Mouse (Mus musculus) neutrophil, adult 5-6 weeks (primary cell): Measurements from ENCODE around the gene Stn1. TPM values are rescaled to one million over a fixed set of nuclear protein-coding genes. Genes with fewer than 3 reads are reported as not detected.

Experiments used
- ATAC-seq: fragments of 151-379, 151-347 bp; 2 replicates; pipeline ENCODE4 v1.8.0; 2017; ENCODE audit warnings: mild to moderate bottlenecking, moderate TSS enrichment; ENCODE audit not compliant: insufficient number of reproducible peaks, poor library complexity, low FRiP score, severe bottlenecking; ENCODE audit errors: extremely low read depth
- total RNA-seq: library from RNA; stranded (forward); fragments of 200-1000 nt; gene quantifications from 2 replicates; pipeline ENCODE4 v1.2.3, GENCODE M21; 2017

Gene Stn1
- total RNA-seq, 1 experiment from 2014 or later = 25.0 TPM

DNA sequence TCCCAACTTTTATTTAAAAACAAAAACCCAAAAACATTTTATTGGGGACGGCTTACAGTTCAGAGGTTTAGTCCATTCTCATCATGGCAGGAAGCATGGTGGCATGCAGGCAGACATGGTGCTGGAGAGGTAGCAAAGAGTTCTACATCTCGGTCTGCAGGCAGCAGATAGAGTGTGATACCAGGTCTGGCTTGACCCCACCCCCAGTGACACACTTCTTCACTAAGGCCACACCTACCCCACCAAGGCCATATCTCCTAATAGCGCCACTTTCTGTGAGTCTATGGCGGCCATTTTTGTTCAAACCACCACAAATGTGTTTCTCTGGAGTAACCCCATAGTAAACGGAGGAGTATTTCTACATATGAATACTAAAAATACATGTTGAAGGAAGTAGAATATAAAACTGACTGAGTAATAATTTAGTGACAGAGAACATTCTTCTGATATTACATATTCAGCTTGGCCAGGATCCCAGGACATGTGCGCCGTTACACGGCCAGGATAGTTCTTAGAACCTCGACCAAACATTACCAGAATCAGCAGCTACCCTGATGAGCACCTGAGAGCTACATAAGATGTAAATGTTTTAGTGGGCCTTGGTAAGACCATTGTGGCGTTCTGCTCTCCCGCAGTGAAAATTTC lies 11.2 kb upstream of the Stn1 start:
- ATAC-seq = no peak

DNA sequence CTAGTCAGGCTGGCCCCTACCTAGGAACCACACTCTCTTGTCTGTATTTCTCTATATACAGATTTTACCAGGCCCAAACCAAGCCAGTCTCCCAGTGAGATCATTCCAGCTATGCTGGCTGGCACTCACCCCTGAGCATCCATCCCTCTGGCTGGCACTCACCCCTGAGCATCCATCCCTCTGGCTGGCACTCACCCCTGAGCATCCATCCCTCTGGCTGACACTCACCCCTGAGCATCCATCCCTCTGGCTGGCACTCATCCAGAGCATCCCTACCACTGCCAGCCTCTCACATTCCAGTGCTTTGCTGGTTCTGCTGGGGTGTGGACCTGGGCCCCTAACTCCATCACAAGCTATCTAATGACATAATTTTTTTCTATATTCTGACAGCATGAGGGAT lies 8.2 kb upstream of the Stn1 start:
- ATAC-seq = no peak

DNA sequence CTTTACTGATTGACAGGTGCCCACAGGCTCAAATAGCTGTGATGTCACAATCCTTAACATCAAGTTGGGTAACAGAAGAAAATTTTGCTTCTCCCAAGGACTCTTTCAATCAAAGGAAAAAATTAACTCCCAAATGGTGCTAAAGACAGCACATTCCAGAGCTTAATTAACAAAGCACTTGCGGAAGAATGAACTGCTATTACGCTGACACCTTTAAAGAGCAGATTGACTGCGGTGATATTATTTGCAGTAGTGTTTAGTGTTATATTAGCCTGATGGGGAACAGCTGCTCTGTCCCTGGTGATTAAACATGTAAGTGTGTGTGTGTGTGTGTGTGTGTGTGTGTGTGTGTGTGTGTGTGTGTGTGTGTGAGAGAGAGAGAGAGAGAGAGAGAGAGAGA lies 7.7 kb upstream of the Stn1 start:
- ATAC-seq = no peak

DNA sequence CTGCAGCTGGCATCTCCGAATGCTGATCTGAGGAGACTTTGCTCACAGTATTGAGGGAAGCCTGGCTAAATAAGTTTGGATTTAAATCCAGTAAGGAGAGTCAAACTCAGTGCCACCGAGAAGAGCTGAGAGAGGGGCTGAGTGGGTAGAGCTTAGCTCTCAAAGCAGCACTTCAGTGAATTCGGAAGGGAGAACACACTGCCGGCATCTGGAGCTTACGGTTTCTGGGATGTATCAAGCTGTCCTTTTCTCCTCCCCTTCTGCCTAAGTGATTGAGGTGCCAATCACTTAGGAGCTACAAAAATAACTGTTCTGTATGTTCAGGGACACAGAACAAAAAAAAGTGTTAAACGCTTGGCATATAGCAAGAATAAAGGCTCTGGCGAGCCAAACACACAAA lies 5.1 kb upstream of the Stn1 start:
- no peak for ATAC-seq

DNA sequence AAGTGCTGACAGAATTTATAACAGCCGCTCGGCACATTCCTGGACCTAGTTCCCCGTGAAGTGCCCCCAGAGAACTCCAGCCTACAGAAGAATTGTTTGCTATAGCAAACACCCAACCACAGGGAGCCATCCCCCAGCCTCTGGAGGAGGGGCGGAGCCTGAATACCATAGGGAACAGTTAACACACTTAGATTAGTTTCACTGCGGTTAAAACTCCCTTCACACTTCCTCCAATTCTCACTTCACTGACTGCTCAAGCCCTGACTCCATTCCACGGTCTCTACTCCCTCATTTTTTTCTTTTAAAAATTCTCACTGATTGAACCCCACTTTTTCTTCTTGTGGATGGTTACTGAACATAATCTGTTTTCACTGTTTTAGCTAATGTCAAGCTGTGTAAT lies 1.5 kb upstream of the Stn1 start:
- peak; percentile 24; the same call in 1 of the 2 replicates for ATAC-seq

DNA sequence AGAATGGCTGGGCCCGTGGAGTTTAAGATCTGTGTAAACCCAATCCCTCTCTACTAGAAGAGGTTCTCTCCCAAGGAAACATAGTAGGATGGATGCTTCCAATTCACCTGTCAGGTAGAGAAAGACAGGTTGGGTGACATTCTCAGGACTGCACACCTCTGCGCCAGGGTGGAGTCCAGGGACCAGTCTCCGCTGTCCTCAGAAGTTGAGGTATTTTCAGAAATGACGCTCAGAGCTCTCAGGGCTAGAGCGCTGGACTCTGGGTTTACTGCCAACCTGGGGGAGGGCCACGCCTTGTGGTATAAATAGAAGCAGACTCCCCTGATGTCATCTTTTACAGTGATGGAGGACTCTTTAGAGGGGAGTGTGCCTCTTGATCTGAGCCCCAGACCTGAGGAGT lies 572 bp upstream of the Stn1 start:
- ATAC-seq = no peak

DNA sequence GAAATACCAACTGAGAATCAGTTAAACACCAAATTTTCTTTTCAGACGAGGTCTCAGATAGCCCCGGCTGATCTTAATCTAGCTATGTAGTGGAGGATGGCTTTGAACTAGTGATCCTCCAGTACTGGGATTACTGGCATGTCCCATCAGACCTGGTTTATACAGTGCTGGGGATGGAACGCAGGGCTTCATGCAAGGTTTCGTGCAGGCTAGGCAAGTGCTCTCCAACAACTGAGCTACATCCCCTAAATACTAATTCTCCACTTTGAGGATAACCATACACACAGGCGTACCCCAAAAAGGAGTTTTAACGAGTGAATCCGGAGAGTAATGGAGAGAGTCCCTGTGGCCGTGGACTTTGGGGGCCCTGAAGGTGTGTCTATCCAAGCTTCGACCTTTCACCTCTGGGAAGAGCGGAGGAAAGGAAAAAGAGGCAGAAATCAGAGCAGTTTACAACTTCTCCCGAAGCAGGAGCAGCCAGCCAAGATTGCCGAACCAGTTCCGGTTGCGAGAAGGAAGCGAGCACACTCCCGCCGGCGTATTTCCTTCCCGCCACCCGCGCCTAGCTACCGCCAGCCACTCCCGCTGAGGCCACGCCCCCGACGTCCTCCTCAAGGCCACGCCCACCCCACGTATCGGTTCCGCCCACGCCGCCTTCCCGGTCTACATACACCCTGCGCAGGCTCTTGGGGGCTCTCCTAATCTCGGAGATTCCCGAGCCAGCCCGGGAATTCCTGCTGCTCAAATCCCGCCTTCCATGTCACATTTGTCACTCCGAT lies 597 bp downstream of the Stn1 start:
- ATAC-seq = peak; percentile 92

DNA sequence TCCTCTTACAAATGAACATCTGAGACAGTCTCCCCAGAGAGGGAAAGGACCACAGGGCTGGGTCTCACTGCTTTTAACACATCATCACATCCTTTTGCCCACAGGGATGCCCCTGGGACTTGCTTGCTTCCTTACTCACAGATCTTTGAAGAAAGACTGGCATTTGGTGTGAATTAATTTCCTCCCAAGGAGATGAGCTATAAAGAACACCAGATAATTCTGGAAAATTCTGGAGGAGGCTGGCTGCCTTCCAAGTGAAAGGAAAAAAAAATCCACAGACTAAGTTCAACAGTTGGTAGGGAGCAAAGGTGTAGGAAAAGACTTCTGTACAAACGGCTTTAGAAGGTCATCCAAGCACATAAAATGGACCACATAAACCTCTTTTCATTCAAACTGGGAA lies 3.2 kb downstream of the Stn1 start:
- no peak for ATAC-seq

DNA sequence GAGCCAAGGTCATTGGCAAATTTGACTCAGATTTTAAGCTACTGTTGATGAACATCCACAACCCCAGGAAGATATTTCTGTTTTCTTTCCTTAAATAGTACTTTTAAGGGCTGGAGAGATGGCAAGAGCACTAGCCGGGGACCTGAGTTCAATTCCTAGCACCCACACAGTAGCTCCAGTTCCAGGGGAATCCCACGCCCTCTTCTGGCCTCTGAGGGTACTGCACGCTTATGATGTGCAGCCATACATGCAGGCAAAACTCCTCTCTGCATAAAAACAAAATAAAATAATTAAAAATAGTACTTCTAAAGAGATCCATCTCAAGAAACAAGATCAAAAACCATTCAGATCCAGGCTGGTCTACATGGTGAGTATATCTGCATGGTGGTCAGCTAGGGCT lies 4.9 kb downstream of the Stn1 start:
- no peak for ATAC-seq

DNA sequence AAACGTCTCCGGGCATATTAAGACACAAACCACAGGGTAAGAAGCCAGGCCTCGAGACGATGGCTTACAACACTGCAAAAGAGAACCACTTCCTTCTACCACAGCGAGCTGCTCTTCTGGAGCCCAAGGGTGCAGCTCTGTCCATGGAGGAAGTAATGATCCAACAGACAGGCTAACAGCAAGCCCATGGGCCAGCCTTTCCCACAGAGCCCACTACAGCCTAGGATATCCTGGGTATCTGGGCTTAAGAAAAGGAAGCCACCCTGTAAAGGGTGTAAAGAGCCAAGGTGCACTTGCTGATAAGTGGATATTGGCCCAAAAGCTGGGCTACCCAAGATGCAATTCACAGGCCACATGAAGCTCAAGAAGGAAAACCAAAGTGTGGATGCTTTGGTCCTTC lies 6.0 kb downstream of the Stn1 start:
- peak; percentile 54; the same call in 1 of the 2 replicates for ATAC-seq

DNA sequence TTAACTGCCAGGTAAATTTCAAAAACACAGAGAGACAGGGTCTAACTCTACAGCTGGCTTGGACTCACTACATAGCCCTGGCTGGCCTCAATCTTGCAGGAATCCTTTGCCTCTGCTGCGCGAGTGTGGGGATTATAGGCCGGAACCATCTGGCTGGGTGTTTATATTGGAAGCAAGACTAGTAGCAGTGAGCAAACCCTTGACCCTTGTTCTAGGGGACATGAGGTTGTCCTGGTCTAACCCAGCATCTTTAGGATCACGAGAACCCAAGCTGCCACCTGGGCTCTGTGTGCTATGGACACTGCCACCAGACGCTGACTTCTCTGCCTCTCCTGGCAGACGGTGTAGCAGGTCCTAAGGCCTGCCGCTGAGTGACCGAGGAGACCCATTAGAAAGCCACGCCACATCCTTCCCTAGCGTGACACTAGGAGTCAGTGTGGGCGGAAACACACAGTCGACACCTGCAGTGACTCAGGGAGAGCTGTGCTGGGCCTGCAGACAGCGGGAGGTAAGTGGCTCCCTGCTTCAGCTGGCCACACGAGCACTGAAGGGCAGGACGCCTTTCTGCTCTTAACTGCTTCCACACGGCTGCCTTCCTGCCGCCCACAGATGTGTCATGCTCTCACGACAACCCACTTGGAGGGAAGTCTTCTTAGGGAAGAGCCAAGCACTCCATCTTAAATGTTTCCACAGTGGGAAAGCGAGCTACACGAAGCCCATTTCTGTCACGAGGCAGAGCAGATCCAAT lies 10.9 kb downstream of the Stn1 start:
- ATAC-seq = peak; percentile 38; the same call in 1 of the 2 replicates

DNA sequence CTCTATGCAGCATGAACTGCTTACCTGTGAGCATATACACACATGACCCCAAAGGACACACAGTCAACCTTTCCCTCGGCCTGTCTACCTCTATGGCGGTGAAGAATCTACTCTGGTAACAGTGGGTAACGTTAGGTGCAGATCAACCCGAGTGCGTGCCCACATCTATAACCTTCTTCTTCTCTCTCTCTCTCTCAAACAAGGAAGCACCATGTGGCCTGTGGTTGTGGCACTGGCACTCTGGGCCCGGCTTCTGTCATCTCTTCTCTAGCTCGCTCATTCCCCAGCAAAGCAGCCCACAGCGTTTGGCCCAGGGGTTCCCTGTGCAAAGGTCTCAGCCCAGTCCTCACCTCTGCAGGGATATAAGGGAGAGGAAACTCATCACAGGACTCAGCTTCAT lies 12.4 kb downstream of the Stn1 start:
- ATAC-seq = 0 out of 2 replicates have a peak, but pooled peaks have one; percentile 10

DNA sequence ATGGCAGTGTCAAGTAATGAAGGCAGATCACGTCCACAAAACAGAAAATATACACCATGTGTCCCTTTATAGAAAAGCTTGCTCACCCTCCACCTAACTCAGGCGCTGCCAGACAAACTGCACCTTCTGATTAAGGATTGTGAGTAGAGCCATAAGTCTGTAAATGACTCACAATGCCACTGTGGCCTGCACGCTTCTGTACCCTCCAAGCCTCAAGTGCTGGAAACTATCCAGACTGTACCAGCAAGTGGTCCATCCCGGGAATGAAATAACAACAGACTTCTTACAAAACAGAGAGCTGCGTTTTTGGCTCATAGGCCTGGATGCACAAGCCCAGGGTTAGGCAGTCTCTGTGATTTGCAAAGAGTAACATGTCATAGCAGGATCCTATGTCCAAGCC lies 15.9 kb downstream of the Stn1 start:
- ATAC-seq = no peak

DNA sequence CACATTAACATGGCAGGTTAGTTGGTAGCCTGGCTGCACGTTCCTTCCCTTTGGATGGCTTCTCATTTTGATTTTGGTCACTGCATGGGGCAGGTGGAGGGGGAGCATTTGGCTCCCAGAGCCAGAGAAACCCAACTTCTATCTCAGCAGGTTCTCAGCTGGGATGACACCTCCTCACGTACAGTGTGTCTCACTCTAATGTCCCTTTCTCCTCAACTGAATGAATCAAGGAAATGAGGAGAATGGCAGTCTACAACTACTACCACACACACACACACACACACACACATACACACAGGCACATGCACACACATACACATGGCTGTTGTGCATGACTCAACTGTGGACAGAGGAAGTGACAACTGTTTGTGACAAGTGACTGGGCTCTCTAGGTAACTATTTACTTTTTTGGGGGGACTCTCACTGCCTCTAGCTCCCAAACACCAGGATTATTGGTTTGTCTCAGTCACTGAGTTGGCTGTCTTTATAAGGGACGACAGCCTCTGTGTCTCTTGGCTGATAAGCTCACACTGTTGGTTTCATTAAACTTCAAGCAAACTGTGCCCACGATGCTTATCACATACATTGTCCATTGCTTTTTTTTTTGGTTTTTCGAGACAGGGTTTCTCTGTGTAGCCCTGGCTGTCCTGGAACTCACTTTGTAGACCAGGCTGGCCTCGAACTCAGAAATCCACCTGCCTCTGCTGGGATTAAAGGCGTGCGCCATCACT lies 18.0 kb downstream of the Stn1 start:
- ATAC-seq = 0 out of 2 replicates have a peak, but pooled peaks have one; percentile 41

DNA sequence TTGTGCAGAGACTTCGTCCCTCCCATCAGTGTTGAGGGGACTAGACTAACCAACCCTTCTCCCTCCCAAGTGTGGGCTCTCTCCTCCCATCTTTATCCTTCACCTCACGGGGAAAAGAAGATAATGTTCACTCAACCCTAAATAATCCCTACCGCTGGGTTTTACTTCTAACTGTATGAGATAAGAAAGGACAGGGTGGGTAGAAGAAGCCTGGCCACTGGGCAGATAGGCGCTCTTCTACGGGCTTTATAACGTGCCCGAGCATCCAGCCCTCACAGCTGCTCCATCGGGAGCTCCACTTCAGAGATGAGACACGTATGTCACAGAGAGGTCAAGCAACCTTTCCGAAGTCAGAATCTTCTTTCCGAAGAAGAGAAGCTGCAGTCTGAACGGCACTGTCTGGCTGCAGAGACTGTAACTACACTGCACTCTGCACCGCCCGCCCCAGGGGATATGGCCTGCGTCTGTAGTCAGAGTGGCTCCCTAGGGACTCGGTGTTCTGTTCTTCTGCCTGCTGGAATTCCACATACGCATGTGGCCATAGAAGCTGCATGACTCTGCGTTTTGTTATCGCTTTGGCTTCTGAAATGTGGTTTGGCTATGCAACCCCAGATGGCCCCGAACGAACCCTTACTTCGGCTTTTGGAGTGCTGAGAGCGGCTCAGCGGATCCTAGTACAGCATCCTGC lies 18.7 kb downstream of the Stn1 start:
- ATAC-seq = no peak

DNA sequence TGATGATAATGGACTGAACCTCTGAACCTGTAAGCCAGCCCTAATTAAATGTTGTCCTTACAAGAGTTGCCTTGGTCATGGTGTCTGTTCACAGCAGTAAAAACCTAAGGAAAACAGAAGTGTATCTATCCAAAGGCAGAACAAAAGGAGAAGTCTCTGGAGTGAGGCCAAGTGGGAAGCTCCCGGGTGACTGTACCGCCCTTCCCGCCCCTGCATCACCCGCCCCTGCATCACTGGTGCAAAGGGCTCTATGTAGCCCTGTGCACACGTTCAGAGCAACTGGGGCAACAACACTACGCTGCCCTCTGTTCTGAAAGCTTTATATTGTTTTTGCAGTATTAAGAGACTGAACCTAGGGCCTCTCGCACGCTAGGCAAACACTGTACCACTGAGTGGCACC lies 19.7 kb downstream of the Stn1 start:
- ATAC-seq = no peak

DNA sequence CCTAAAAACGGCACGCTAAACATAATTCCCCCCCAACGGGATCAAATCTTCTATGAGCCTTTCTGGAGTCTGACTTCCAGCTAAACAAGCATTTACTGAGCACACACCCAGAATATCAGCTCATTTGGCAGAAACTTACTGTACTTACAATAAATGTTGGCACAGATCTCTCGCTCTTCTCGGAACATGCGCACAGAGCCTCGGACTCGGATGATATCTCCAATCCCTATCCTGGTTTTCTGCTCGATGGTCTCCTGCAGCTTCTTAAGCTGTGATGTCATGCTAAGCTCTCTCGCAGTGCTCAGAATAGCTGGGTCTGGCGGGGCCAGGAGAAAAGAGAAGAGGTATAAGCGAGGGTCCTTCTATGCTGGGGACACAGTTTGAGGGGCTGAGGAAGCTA lies 20.4 kb downstream of the Stn1 start:
- ATAC-seq = no peak

DNA sequence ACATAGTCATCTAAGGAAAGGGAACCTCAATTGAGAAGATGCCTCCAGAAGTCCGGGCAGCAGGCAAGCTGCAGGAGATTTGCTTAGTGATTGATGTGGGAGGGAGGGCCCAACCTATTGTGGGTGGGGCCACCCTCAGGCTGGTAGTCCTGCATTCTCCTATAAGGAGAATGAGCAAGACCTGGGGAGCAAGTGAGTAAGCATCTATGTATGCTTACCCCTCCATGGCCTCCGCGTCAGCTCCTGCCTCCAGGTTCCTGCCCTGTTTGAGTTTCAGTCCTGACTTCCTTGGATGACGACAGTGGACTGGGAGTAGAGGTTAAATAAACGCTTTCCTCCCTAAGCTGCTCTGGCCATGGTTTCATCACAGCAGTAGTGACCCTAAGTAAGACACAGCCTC lies 22.2 kb downstream of the Stn1 start:
- ATAC-seq = no peak

DNA sequence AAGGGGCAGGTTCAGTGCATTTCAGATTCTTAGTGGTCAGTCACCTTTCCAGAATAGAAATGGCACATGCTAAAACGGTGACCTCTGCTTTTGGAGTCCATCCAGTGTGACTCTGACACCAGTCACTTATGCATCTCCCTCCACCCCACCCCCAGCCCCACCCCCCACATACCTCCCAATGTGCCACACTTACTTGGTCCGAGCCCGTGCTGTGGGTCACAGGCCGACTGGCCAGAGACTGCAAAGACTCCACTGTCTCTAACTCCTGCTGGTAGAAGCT lies 23.7 kb downstream of the Stn1 start:
- no peak for ATAC-seq
